Mouse (Mus musculus) neural tube, embryonic 13.5 days (tissue): Measurements from ENCODE around the gene Ltbp4. TPM values are rescaled to one million over a fixed set of nuclear protein-coding genes. Genes with fewer than 3 reads are reported as not detected.

Source experiments
- ATAC-seq: fragments of 200-750 bp; cut with Nextera tagmentation; 2 replicates; pipeline ENCODE4 v1.8.0; 2017; ENCODE audit warnings: low read depth, mild to moderate bottlenecking, moderate TSS enrichment, moderate library complexity
- H3K27ac ChIP-seq: fragments of 300-500 bp; sonication (generic); replicated peaks from 2 replicates; pipeline ENCODE4 v1.5.1; 2015; ENCODE audit warnings: moderate library complexity, mild to moderate bottlenecking, inconsistent platforms
- H3K27me3 ChIP-seq: fragments of 300-500 bp; sonication (generic); 2 replicates; pipeline ENCODE4 v1.6.1; 2015; ENCODE audit warnings: mild to moderate bottlenecking, inconsistent platforms
- H3K36me3 ChIP-seq: fragments of 300-500 bp; sonication (generic); 2 replicates; pipeline ENCODE4 v1.6.1; 2015; ENCODE audit warnings: mild to moderate bottlenecking, inconsistent platforms
- H3K4me1 ChIP-seq: fragments of 300-500 bp; sonication (generic); replicated peaks from 2 replicates; pipeline ENCODE4 v1.6.1; 2015; ENCODE audit warnings: inconsistent platforms
- H3K4me2 ChIP-seq: fragments of 300-500 bp; sonication (generic); 2 replicates; pipeline ENCODE4 v1.6.1; 2015; ENCODE audit warnings: inconsistent platforms, mild to moderate bottlenecking, moderate library complexity
- H3K4me3 ChIP-seq: fragments of 300-500 bp; sonication (generic); 2 replicates; pipeline ENCODE4 v1.5.1; 2015; ENCODE audit warnings: mild to moderate bottlenecking, inconsistent platforms
- H3K9ac ChIP-seq: fragments of 300-500 bp; sonication (generic); 2 replicates; pipeline ENCODE4 v1.6.1; 2015; ENCODE audit warnings: moderate library complexity, mild to moderate bottlenecking, inconsistent platforms
- H3K9me3 ChIP-seq: fragments of 300-500 bp; sonication (generic); 2 replicates; pipeline ENCODE4 v1.6.1; 2016; ENCODE audit warnings: inconsistent platforms
- WGBS: fragments of 180-500 bp; shearing (Covaris S2); methylation state at CpG from one replicate; pipeline ENCODE4 v1.1.7; 2015; 5-methylcytosine and 5-hydroxymethylcytosine counted together
- polyA plus RNA-seq: library from polyadenylated mRNA; unstranded; fragments of >200 nt; fragmentation: Nextera tagmentation; extraction: Ambion mirVana; gene quantifications from 2 replicates; pipeline ENCODE4 v1.2.1, GENCODE M21; 2015

The Ltbp4 gene
- polyA plus RNA-seq, 1 experiment from 2014 or later = 6.9 TPM

- Histone ChIP-seq H3K4me3 (peak overlapping the region; percentile 69), H3K9ac (peak overlapping the region; percentile 85), H3K27me3 (peaks cover 32% of the 10 kb centered on the region), H3K27ac (no peak overlapping the region), H3K4me1 (peaks cover 25% of the 10 kb centered on the region), H3K9me3 (no peaks in the 10 kb centered on the region), H3K4me2 (peak overlapping the region; percentile 78), H3K36me3 (peaks cover 33% of the 10 kb centered on the region)
- ATAC-seq = no peak
- WGBS = 50% methylated on average over 4 of the region's 4 CpGs
Observed at GRCm38 (mm10) chr7:27354783-27355182, 17.3 kb upstream of the Ltbp4 start.

- no peak for ATAC-seq
- Histone ChIP-seq H3K4me2 (peak overlapping the region; percentile 78), H3K9me3 (no peaks in the 10 kb centered on the region), H3K9ac (peak overlapping the region; percentile 85), H3K27ac (no peak overlapping the region), H3K27me3 (peaks cover 26% of the 10 kb centered on the region), H3K4me3 (peak overlapping the region; percentile 69), H3K36me3 (peaks cover 39% of the 10 kb centered on the region), H3K4me1 (peaks cover 25% of the 10 kb centered on the region)
- 24% methylated on average over 6 of the region's 6 CpGs for WGBS
Observed at GRCm38 (mm10) chr7:27354144-27354543, 16.7 kb upstream of the Ltbp4 start.

GRCm38 (mm10) chr7:27345444-27345843, 8.0 kb upstream of the Ltbp4 start:
- no peak for ATAC-seq

GRCm38 (mm10) chr7:27342595-27342994, 5.1 kb upstream of the Ltbp4 start:
- no peaks in the 10 kb centered on the region for H3K9me3 ChIP-seq
- peaks cover 63% of the 10 kb centered on the region for H3K36me3 ChIP-seq
- no peak overlapping the region for H3K4me3 ChIP-seq
- H3K9ac ChIP-seq = no peak overlapping the region
- peaks cover 17% of the 10 kb centered on the region for H3K27me3 ChIP-seq
- ATAC-seq = no peak
- peaks cover 15% of the 10 kb centered on the region for H3K4me1 ChIP-seq
- 46% methylated on average over 4 of the region's 4 CpGs for WGBS
- no peak overlapping the region for H3K27ac ChIP-seq
- no peak overlapping the region for H3K4me2 ChIP-seq

More at GRCm38 (mm10) chr7:27345444-27345843, 8.0 kb upstream of the Ltbp4 start:
- 22% methylated on average over 6 of the region's 6 CpGs for WGBS
- Histone ChIP-seq H3K4me1 (no peaks in the 10 kb centered on the region), H3K27ac (no peak overlapping the region), H3K9ac (no peak overlapping the region), H3K9me3 (no peaks in the 10 kb centered on the region), H3K4me3 (no peak overlapping the region), H3K4me2 (no peak overlapping the region), H3K36me3 (peaks cover 89% of the 10 kb centered on the region), H3K27me3 (no peaks in the 10 kb centered on the region)

- Histone ChIP-seq H3K27ac (0 out of 2 replicates have a peak overlapping the region, but pooled peaks have one; percentile 10), H3K36me3 (peaks cover 34% of the 10 kb centered on the region), H3K4me3 (peak overlapping the region; percentile 19), H3K4me1 (peaks cover 35% of the 10 kb centered on the region), H3K4me2 (peak overlapping the region; percentile 45), H3K9ac (peak overlapping the region; percentile 48), H3K9me3 (no peaks in the 10 kb centered on the region), H3K27me3 (peaks cover 46% of the 10 kb centered on the region)
- no peak for ATAC-seq
- WGBS = 21% methylated on average over 7 of the region's 7 CpGs
Observed at GRCm38 (mm10) chr7:27339519-27339918, 2.0 kb upstream of the Ltbp4 start.

GRCm38 (mm10) chr7:27339114-27339513, 1.6 kb upstream of the Ltbp4 start:
- Histone ChIP-seq H3K4me3 (peak overlapping the region; percentile 19), H3K9ac (peak overlapping the region; percentile 48), H3K4me1 (peaks cover 39% of the 10 kb centered on the region), H3K27ac (no peak overlapping the region), H3K36me3 (peaks cover 30% of the 10 kb centered on the region), H3K9me3 (no peaks in the 10 kb centered on the region), H3K4me2 (peak overlapping the region; percentile 45), H3K27me3 (peaks cover 50% of the 10 kb centered on the region)
- ATAC-seq = no peak
- 59% methylated on average over 4 of the region's 4 CpGs for WGBS

GRCm38 (mm10) chr7:27335928-27336823, 1.3 kb downstream of the Ltbp4 start:
- Histone ChIP-seq H3K4me1 (peaks cover 69% of the 10 kb centered on the region), H3K27me3 (peaks cover 80% of the 10 kb centered on the region), H3K27ac (no peak overlapping the region), H3K36me3 (peaks cover 4% of the 10 kb centered on the region; the same call in 1 of the 2 replicates), H3K4me2 (peak overlapping the region; percentile 54), H3K9me3 (no peaks in the 10 kb centered on the region), H3K9ac (peak overlapping the region; percentile 58), H3K4me3 (peak overlapping the region; percentile 35)
- peak; percentile 80 for ATAC-seq
- WGBS = under 1% methylated on average over 47 of the region's 47 CpGs

GRCm38 (mm10) chr7:27335011-27335720, 2.3 kb downstream of the Ltbp4 start:
- Histone ChIP-seq H3K4me3 (no peak overlapping the region), H3K4me2 (no peak overlapping the region), H3K27me3 (peaks cover 90% of the 10 kb centered on the region), H3K9ac (no peak overlapping the region), H3K4me1 (peaks cover 78% of the 10 kb centered on the region), H3K27ac (no peak overlapping the region), H3K9me3 (no peaks in the 10 kb centered on the region), H3K36me3 (no peaks in the 10 kb centered on the region)
- no peak for ATAC-seq
- WGBS = 51% methylated on average over 15 of the region's 15 CpGs

GRCm38 (mm10) chr7:27334405-27334911, 3.0 kb downstream of the Ltbp4 start:
- no peak overlapping the region for H3K9ac ChIP-seq
- ATAC-seq = no peak
- no peak overlapping the region for H3K27ac ChIP-seq
- peak overlapping the region; percentile 47; the same call in 1 of the 2 replicates for H3K4me3 ChIP-seq
- no peaks in the 10 kb centered on the region for H3K9me3 ChIP-seq
- H3K4me1 ChIP-seq = peaks cover 78% of the 10 kb centered on the region
- H3K36me3 ChIP-seq = no peaks in the 10 kb centered on the region
- WGBS = 1% methylated on average over 32 of the region's 32 CpGs
- peak overlapping the region; percentile 87 for H3K4me2 ChIP-seq
- peaks cover 97% of the 10 kb centered on the region for H3K27me3 ChIP-seq

GRCm38 (mm10) chr7:27333316-27333941, 4.1 kb downstream of the Ltbp4 start:
- Histone ChIP-seq H3K4me1 (peaks cover 81% of the 10 kb centered on the region), H3K9me3 (no peaks in the 10 kb centered on the region), H3K27ac (no peak overlapping the region), H3K36me3 (no peaks in the 10 kb centered on the region), H3K4me3 (peak overlapping the region; percentile 47), H3K4me2 (peak overlapping the region; percentile 87), H3K9ac (peak overlapping the region; percentile 75), H3K27me3 (peaks cover 98% of the 10 kb centered on the region)
- under 1% methylated on average over 40 of the region's 77 CpGs for WGBS
- no peak for ATAC-seq

GRCm38 (mm10) chr7:27332353-27333199, 4.9 kb downstream of the Ltbp4 start:
- H3K4me3 ChIP-seq = peak overlapping the region; percentile 47
- peak overlapping the region; percentile 75; the same call in 1 of the 2 replicates for H3K9ac ChIP-seq
- no peaks in the 10 kb centered on the region for H3K36me3 ChIP-seq
- H3K9me3 ChIP-seq = no peaks in the 10 kb centered on the region
- peak overlapping the region; percentile 87 for H3K4me2 ChIP-seq
- WGBS = 1% methylated on average over 38 of the region's 39 CpGs
- H3K4me1 ChIP-seq = peaks cover 76% of the 10 kb centered on the region
- no peak overlapping the region for H3K27ac ChIP-seq
- no peak for ATAC-seq
- peaks cover 98% of the 10 kb centered on the region for H3K27me3 ChIP-seq
